Mouse (Mus musculus) stomach, postnatal 0 days (tissue): ENCODE results near the gene Tex36. TPM values are rescaled to one million over a fixed set of nuclear protein-coding genes. Genes with fewer than 3 reads are reported as not detected.

Experiments
- ATAC-seq: fragments of 200-750 bp; cut with Nextera tagmentation; 2 replicates; pipeline ENCODE4 v1.8.0; 2017; ENCODE audit not compliant: low FRiP score, low TSS enrichment
- DNase-seq: peaks from one replicate; pipeline ENCODE4 v3.0.0-alpha.2; 2016; ENCODE audit warnings: low spot score
- H3K27ac ChIP-seq: fragments of 300-500 bp; sonication (generic); replicated peaks from 2 replicates; pipeline ENCODE4 v1.5.1; 2014; ENCODE audit warnings: mild to moderate bottlenecking, control low read depth
- H3K27me3 ChIP-seq: fragments of 300-500 bp; sonication (generic); 2 replicates; pipeline ENCODE4 v1.6.1; 2014; ENCODE audit warnings: low read length; ENCODE audit not compliant: control insufficient read depth, insufficient read depth
- H3K36me3 ChIP-seq: fragments of 300-500 bp; sonication (generic); 2 replicates; pipeline ENCODE4 v1.6.1; 2014; ENCODE audit warnings: low read length, mixed read lengths; ENCODE audit not compliant: control insufficient read depth, insufficient read depth
- H3K4me1 ChIP-seq: fragments of 300-500 bp; sonication (generic); replicated peaks from 2 replicates; pipeline ENCODE4 v1.6.1; 2014; ENCODE audit warnings: antibody characterized with exemption; ENCODE audit not compliant: control insufficient read depth, insufficient read depth
- H3K4me2 ChIP-seq: fragments of 300-500 bp; sonication (generic); replicated peaks from 2 replicates; pipeline ENCODE4 v1.6.1; 2014; ENCODE audit warnings: low read depth, mild to moderate bottlenecking, control low read depth, moderate library complexity
- H3K4me3 ChIP-seq: fragments of 300-500 bp; sonication (generic); 2 replicates; pipeline ENCODE4 v1.5.1; 2014; ENCODE audit warnings: low read depth, low read length, control low read depth
- H3K9ac ChIP-seq: fragments of 300-500 bp; sonication (generic); 2 replicates; pipeline ENCODE4 v1.6.1; 2014; ENCODE audit warnings: mild to moderate bottlenecking, low read length, control low read depth, mixed read lengths
- H3K9me3 ChIP-seq: fragments of 300-500 bp; sonication (generic); 2 replicates; pipeline ENCODE4 v1.6.1; 2016; ENCODE audit warnings: low read length; ENCODE audit not compliant: control insufficient read depth
- CTCF ChIP-seq: IDR thresholded peaks from 2 replicates; pipeline ENCODE4 v1.5.1; 2016; ENCODE audit warnings: antibody characterized with exemption, low read depth, mild to moderate bottlenecking, moderate library complexity
- EP300 ChIP-seq: optimal IDR thresholded peaks from 2 replicates; pipeline ENCODE3; 2016; ENCODE audit warnings: antibody characterized with exemption
- WGBS: fragments of 180-500 bp; shearing (Covaris S2); extraction: QIAGEN DNeasy Blood & Tissue Kit; methylation state at CpG from one replicate; pipeline ENCODE4 v1.1.7; 2014; 5-methylcytosine and 5-hydroxymethylcytosine counted together
- polyA plus RNA-seq: library from polyadenylated mRNA; unstranded; fragments of >200 nt; fragmentation: Nextera tagmentation; extraction: Ambion mirVana; gene quantifications from 2 replicates; pipeline ENCODE4 v1.2.1, GENCODE M21; 2015

Tex36 gene
- polyA plus RNA-seq, 1 experiment from 2014 or later = not detected

- TF ChIP-seq EP300 = no peak
- peak; percentile 83 for TF ChIP-seq CTCF
- H3K4me1 ChIP-seq = 0 out of 2 replicates have a peak, but pooled peaks cover 2% of the 10 kb centered on the region
- ATAC-seq (peak; percentile 23), DNase-seq (peak; percentile 91)
- H3K27ac ChIP-seq = peak overlapping the region; percentile 96
- peak overlapping the region; percentile 79 for H3K9ac ChIP-seq
- no peaks in the 10 kb centered on the region for H3K9me3 ChIP-seq
- H3K4me2 ChIP-seq = peak overlapping the region; percentile 66
- WGBS = 3% methylated on average over 21 of the region's 21 CpGs
- H3K27me3 ChIP-seq = no peaks in the 10 kb centered on the region
- H3K36me3 ChIP-seq = peaks cover 5% of the 10 kb centered on the region; the same call in 1 of the 2 replicates
- H3K4me3 ChIP-seq = peak overlapping the region; percentile 96
These were observed 34.9 kb upstream of the Tex36 start for GRCm38 (mm10) chr7:133636738-133637352.

- DNase-seq (no peak), ATAC-seq (no peak)
- Histone ChIP-seq H3K27ac (no peak overlapping the region), H3K9me3 (no peaks in the 10 kb centered on the region), H3K4me3 (no peak overlapping the region), H3K36me3 (no peaks in the 10 kb centered on the region), H3K4me1 (0 out of 2 replicates have a peak, but pooled peaks cover 2% of the 10 kb centered on the region), H3K9ac (no peak overlapping the region), H3K27me3 (no peaks in the 10 kb centered on the region), H3K4me2 (no peak overlapping the region)
- WGBS = 52% methylated on average over 10 of the region's 12 CpGs
- TF ChIP-seq CTCF (no peak), EP300 (no peak)
These were observed 33.1 kb upstream of the Tex36 start for GRCm38 (mm10) chr7:133634932-133635650.

- ATAC-seq (no peak), DNase-seq (peak; percentile 66)
- Histone ChIP-seq H3K4me3 (no peak overlapping the region), H3K27ac (no peak overlapping the region), H3K4me2 (no peak overlapping the region), H3K9ac (no peak overlapping the region), H3K27me3 (no peaks in the 10 kb centered on the region), H3K4me1 (no peaks in the 10 kb centered on the region), H3K36me3 (no peaks in the 10 kb centered on the region), H3K9me3 (no peaks in the 10 kb centered on the region)
- WGBS = 17% methylated on average over 2 of the region's 2 CpGs
- TF ChIP-seq CTCF = peak; percentile 71
- TF ChIP-seq EP300 = no peak
These were observed 30.5 kb upstream of the Tex36 start for GRCm38 (mm10) chr7:133632476-133632875.

GRCm38 (mm10) chr7:133630821-133631220, 28.9 kb upstream of the Tex36 start:
- Histone ChIP-seq H3K9me3 (no peaks in the 10 kb centered on the region), H3K27ac (no peak overlapping the region), H3K4me3 (no peak overlapping the region), H3K9ac (no peak overlapping the region), H3K36me3 (no peaks in the 10 kb centered on the region), H3K27me3 (no peaks in the 10 kb centered on the region), H3K4me1 (no peaks in the 10 kb centered on the region), H3K4me2 (no peak overlapping the region)
- TF ChIP-seq CTCF (no peak), EP300 (no peak)
- no peak for ATAC-seq
- DNase-seq = no peak
- WGBS = 55% methylated on average over 5 of the region's 5 CpGs

- no peak overlapping the region for H3K27ac ChIP-seq
- WGBS = 48% methylated on average over 14 of the region's 14 CpGs
- H3K9me3 ChIP-seq = no peaks in the 10 kb centered on the region
- TF ChIP-seq CTCF = no peak
- TF ChIP-seq EP300 = no peak
- no peaks in the 10 kb centered on the region for H3K36me3 ChIP-seq
- no peak overlapping the region for H3K9ac ChIP-seq
- no peak for ATAC-seq
- H3K4me2 ChIP-seq = no peak overlapping the region
- no peaks in the 10 kb centered on the region for H3K4me1 ChIP-seq
- H3K4me3 ChIP-seq = no peak overlapping the region
- DNase-seq = no peak
- no peaks in the 10 kb centered on the region for H3K27me3 ChIP-seq
These were observed 25.4 kb upstream of the Tex36 start for GRCm38 (mm10) chr7:133627184-133627936.
